Mouse (Mus musculus) cerebellum, adult 18-20 months (tissue): ENCODE results near the gene Samd4b.

Experiments used
- DNase-seq, 2 experiments: peaks; one replicate each; pipeline ENCODE4 v3.0.0; 2021

Gene Samd4b

GRCm38 (mm10) chr7:28586663-28587411, 11.1 kb downstream of the Samd4b start:
- no peak for DNase-seq

- DNase-seq: no peak
These were observed 12.9 kb downstream of the Samd4b start for GRCm38 (mm10) chr7:28585001-28585400.

- no peak for DNase-seq
These were observed 13.5 kb downstream of the Samd4b start for GRCm38 (mm10) chr7:28584468-28584867.

GRCm38 (mm10) chr7:28583570-28584344, 14.2 kb downstream of the Samd4b start:
- DNase-seq: no peak

GRCm38 (mm10) chr7:28582841-28583240, 15.1 kb downstream of the Samd4b start:
- no peak for DNase-seq

- DNase-seq: no peak
These were observed 16.2 kb downstream of the Samd4b start for GRCm38 (mm10) chr7:28581721-28582120.

- DNase-seq: no peak
These were observed 18.1 kb downstream of the Samd4b start for GRCm38 (mm10) chr7:28579826-28580225.

- no peak for DNase-seq
These were observed 19.3 kb downstream of the Samd4b start for GRCm38 (mm10) chr7:28578543-28579053.

GRCm38 (mm10) chr7:28577826-28578542, 20.0 kb downstream of the Samd4b start:
- no peak for DNase-seq

GRCm38 (mm10) chr7:28576271-28576914, 21.6 kb downstream of the Samd4b start:
- peak in 1 of 2 experiments; percentile 22 for DNase-seq

GRCm38 (mm10) chr7:28575597-28575996, 22.3 kb downstream of the Samd4b start:
- no peak for DNase-seq

GRCm38 (mm10) chr7:28573236-28573635, 24.7 kb downstream of the Samd4b start:
- no peak for DNase-seq

GRCm38 (mm10) chr7:28572689-28573088, 25.3 kb downstream of the Samd4b start:
- DNase-seq: no peak

- DNase-seq: no peak
These were observed 26.8 kb downstream of the Samd4b start for GRCm38 (mm10) chr7:28570982-28571682.

- peak; percentile 66 to 69 for DNase-seq
These were observed 27.5 kb downstream of the Samd4b start for GRCm38 (mm10) chr7:28570291-28570981.

GRCm38 (mm10) chr7:28568253-28568652, 29.7 kb downstream of the Samd4b start:
- peak; percentile 64 to 76 for DNase-seq

- no peak for DNase-seq
These were observed 30.4 kb downstream of the Samd4b start for GRCm38 (mm10) chr7:28567539-28567938.

- no peak for DNase-seq
These were observed 32.5 kb downstream of the Samd4b start for GRCm38 (mm10) chr7:28565407-28565806.

- peak; percentile 57 to 63 for DNase-seq
These were observed 35.0 kb downstream of the Samd4b start for GRCm38 (mm10) chr7:28562951-28563350.

GRCm38 (mm10) chr7:28562371-28562770, 35.6 kb downstream of the Samd4b start:
- DNase-seq: peak; percentile 70 to 71

- DNase-seq: peak; percentile 49 to 58
These were observed 36.0 kb downstream of the Samd4b start for GRCm38 (mm10) chr7:28561967-28562366.
